Mouse (Mus musculus) neural tube, embryonic 15.5 days (tissue): ENCODE data around the gene Tnfsf9. TPM values are rescaled to one million over a fixed set of nuclear protein-coding genes. Genes with fewer than 3 reads are reported as not detected.

Source experiments
- ATAC-seq: fragments of 200-750 bp; cut with Nextera tagmentation; 2 replicates; pipeline ENCODE4 v1.8.0; 2017; ENCODE audit warnings: mild to moderate bottlenecking, moderate TSS enrichment, moderate library complexity; ENCODE audit not compliant: low FRiP score
- H3K27ac ChIP-seq: fragments of 300-500 bp; sonication (generic); replicated peaks from 2 replicates; pipeline ENCODE4 v1.5.1; 2015; ENCODE audit warnings: mild to moderate bottlenecking, inconsistent platforms
- H3K27me3 ChIP-seq: fragments of 300-500 bp; sonication (generic); replicated peaks from 2 replicates; pipeline ENCODE4 v1.6.1; 2015; ENCODE audit warnings: inconsistent platforms
- H3K36me3 ChIP-seq: fragments of 300-500 bp; sonication (generic); 2 replicates; pipeline ENCODE4 v1.6.1; 2015; ENCODE audit warnings: inconsistent platforms
- H3K4me1 ChIP-seq: fragments of 300-500 bp; sonication (generic); 2 replicates; pipeline ENCODE4 v1.6.1; 2015; ENCODE audit warnings: inconsistent platforms
- H3K4me2 ChIP-seq: fragments of 300-500 bp; sonication (generic); 2 replicates; pipeline ENCODE4 v1.6.1; 2015; ENCODE audit warnings: inconsistent platforms, mild to moderate bottlenecking, moderate library complexity
- H3K4me3 ChIP-seq: fragments of 300-500 bp; sonication (generic); replicated peaks from 2 replicates; pipeline ENCODE4 v1.5.1; 2015; ENCODE audit warnings: mild to moderate bottlenecking, inconsistent platforms
- H3K9ac ChIP-seq: fragments of 300-500 bp; sonication (generic); replicated peaks from 2 replicates; pipeline ENCODE4 v1.6.1; 2015; ENCODE audit warnings: mild to moderate bottlenecking, inconsistent platforms
- H3K9me3 ChIP-seq: fragments of 300-500 bp; sonication (generic); replicated peaks from 2 replicates; pipeline ENCODE4 v1.6.1; 2016; ENCODE audit warnings: inconsistent platforms
- WGBS: fragments of 180-500 bp; shearing (Covaris S2); methylation state at CpG from one replicate; pipeline ENCODE4 v1.1.7; 2015; ENCODE audit warnings: mixed read lengths; 5-methylcytosine and 5-hydroxymethylcytosine counted together
- polyA plus RNA-seq: library from polyadenylated mRNA; unstranded; fragments of >200 nt; fragmentation: Nextera tagmentation; extraction: Ambion mirVana; gene quantifications from 2 replicates; pipeline ENCODE4 v1.2.1, GENCODE M21; 2015

The Tnfsf9 gene
- polyA plus RNA-seq, 1 experiment from 2014 or later = 8.5 TPM

GRCm38 (mm10) chr17:57098321-57098720 is 6.8 kb upstream of the Tnfsf9 start:
- no peak for ATAC-seq
- no peak overlapping the region for H3K9ac ChIP-seq
- peaks cover 11% of the 10 kb centered on the region for H3K4me1 ChIP-seq
- no peak overlapping the region for H3K4me3 ChIP-seq
- 0 out of 2 replicates have a peak, but pooled peaks cover 4% of the 10 kb centered on the region for H3K27me3 ChIP-seq
- WGBS = 86% methylated on average over 5 of the region's 5 CpGs
- no peak overlapping the region for H3K27ac ChIP-seq
- no peak overlapping the region for H3K4me2 ChIP-seq
- H3K9me3 ChIP-seq = no peaks in the 10 kb centered on the region
- no peaks in the 10 kb centered on the region for H3K36me3 ChIP-seq

DNA sequence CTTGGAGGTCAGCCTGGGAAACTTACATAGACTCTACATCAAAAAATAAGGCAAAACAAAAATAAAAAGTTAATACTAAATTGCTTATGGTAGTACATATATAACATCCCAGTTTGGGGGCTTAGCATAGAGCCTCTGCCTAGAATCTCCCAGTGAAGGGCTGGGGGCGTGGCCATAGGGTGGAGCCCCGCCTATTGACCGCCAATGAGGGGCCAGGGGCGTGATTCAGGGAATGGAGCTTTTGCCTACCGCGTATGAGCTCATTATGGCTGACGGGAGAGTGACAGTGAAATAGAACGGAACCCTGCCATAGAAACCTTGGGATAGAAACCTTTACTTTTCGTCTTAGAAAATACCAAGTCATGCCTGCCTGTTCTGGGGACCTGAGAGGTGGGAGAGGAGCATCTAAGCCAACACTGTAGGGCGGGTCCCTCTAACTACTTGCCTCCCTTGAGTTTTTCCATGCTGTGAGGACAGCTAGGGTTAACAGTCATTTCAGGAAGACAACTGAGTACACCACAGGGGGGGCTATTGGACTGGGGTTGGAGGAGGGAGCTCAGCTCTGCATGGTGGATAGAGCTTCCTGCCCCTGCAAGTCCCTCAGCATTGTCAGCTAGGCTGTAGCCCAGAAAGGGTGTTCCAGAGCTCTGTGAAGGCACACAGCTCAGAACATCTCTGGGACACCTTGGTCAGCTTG is 5.3 kb upstream of the Tnfsf9 start:
- H3K4me2 ChIP-seq = no peak overlapping the region
- no peak for ATAC-seq
- WGBS = 8% methylated on average over 10 of the region's 10 CpGs

GRCm38 (mm10) chr17:57102276-57102675 is 2.8 kb upstream of the Tnfsf9 start:
- Histone ChIP-seq H3K27me3 (0 out of 2 replicates have a peak, but pooled peaks cover 2% of the 10 kb centered on the region), H3K36me3 (no peaks in the 10 kb centered on the region), H3K4me1 (peaks cover 22% of the 10 kb centered on the region), H3K4me2 (no peak overlapping the region), H3K27ac (no peak overlapping the region), H3K4me3 (no peak overlapping the region), H3K9ac (no peak overlapping the region), H3K9me3 (no peaks in the 10 kb centered on the region)
- WGBS = 91% methylated on average over 2 of the region's 2 CpGs
- no peak for ATAC-seq

More for the DNA sequence above, 5.3 kb upstream of the Tnfsf9 start:
- H3K36me3 ChIP-seq = no peaks in the 10 kb centered on the region
- no peak overlapping the region for H3K9ac ChIP-seq
- H3K4me1 ChIP-seq = peaks cover 18% of the 10 kb centered on the region
- no peak overlapping the region for H3K4me3 ChIP-seq
- no peak overlapping the region for H3K27ac ChIP-seq
- 0 out of 2 replicates have a peak, but pooled peaks cover 7% of the 10 kb centered on the region for H3K27me3 ChIP-seq
- H3K9me3 ChIP-seq = no peaks in the 10 kb centered on the region

GRCm38 (mm10) chr17:57104496-57104895 is 629 bp upstream of the Tnfsf9 start:
- no peak; the same call in 1 of the 2 replicates for ATAC-seq

GRCm38 (mm10) chr17:57106035-57106368 is 877 bp downstream of the Tnfsf9 start:
- WGBS = 5% methylated on average over 9 of the region's 9 CpGs
- no peak overlapping the region for H3K27ac ChIP-seq
- peak overlapping the region; percentile 61 for H3K4me3 ChIP-seq
- H3K9ac ChIP-seq = peak overlapping the region; percentile 62
- peak overlapping the region; percentile 89 for H3K4me2 ChIP-seq
- no peaks in the 10 kb centered on the region for H3K9me3 ChIP-seq
- peaks cover 23% of the 10 kb centered on the region for H3K4me1 ChIP-seq
- H3K27me3 ChIP-seq = 0 out of 2 replicates have a peak, but pooled peaks cover 2% of the 10 kb centered on the region
- ATAC-seq = no peak
- H3K36me3 ChIP-seq = no peaks in the 10 kb centered on the region

More at GRCm38 (mm10) chr17:57104496-57104895, 629 bp upstream of the Tnfsf9 start:
- 0 out of 2 replicates have a peak, but pooled peaks cover 2% of the 10 kb centered on the region for H3K27me3 ChIP-seq
- peak overlapping the region; percentile 89 for H3K4me2 ChIP-seq
- peaks cover 23% of the 10 kb centered on the region for H3K4me1 ChIP-seq
- H3K4me3 ChIP-seq = peak overlapping the region; percentile 61
- no peaks in the 10 kb centered on the region for H3K36me3 ChIP-seq
- H3K9me3 ChIP-seq = no peaks in the 10 kb centered on the region
- no peak overlapping the region for H3K27ac ChIP-seq
- H3K9ac ChIP-seq = peak overlapping the region; percentile 62
- WGBS = 45% methylated on average over 4 of the region's 4 CpGs

GRCm38 (mm10) chr17:57107064-57107463 is 1.9 kb downstream of the Tnfsf9 start:
- Histone ChIP-seq H3K4me1 (peaks cover 23% of the 10 kb centered on the region), H3K4me2 (peak overlapping the region; percentile 89), H3K27me3 (0 out of 2 replicates have a peak, but pooled peaks cover 2% of the 10 kb centered on the region), H3K9ac (no peak overlapping the region), H3K36me3 (no peaks in the 10 kb centered on the region), H3K27ac (no peak overlapping the region), H3K9me3 (no peaks in the 10 kb centered on the region), H3K4me3 (no peak overlapping the region)
- 92% methylated on average over 5 of the region's 5 CpGs for WGBS
- ATAC-seq = no peak

DNA sequence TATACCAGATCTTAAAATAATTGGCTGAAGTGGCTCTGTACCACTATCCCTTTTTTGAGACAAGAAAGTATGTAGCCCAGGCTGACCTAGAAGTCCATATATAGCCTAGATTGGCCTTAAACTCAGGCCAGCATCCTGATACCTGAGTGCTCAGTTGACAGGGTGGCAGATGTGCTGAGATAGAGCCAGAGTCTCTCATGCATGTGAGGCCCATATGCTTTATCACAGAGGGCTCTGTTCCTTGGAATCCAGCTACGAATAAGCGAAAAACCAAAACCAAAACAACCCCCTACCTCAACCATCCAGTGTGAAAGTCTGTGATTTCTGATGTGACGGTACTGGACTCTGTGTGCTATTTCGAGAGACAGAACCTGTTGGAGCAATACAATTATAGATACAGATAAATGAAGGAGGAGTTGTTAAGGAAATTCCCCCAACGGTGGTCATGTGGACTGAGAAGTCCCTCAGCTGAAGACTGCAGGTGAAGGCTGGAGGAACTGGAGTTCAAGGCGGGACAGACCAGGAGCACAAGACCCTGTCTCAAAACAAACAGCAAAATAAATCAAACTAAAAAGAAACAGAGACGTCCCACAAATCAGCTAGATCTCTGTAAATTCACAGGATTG is 3.0 kb downstream of the Tnfsf9 start:
- H3K36me3 ChIP-seq = no peaks in the 10 kb centered on the region
- H3K9ac ChIP-seq = no peak overlapping the region
- WGBS = 83% methylated on average over 7 of the region's 7 CpGs
- no peak overlapping the region for H3K4me3 ChIP-seq
- H3K4me1 ChIP-seq = peaks cover 23% of the 10 kb centered on the region
- no peak overlapping the region for H3K27ac ChIP-seq
- ATAC-seq = no peak
- 0 out of 2 replicates have a peak, but pooled peaks cover 2% of the 10 kb centered on the region for H3K27me3 ChIP-seq
- H3K9me3 ChIP-seq = no peaks in the 10 kb centered on the region
- H3K4me2 ChIP-seq = no peak overlapping the region

DNA sequence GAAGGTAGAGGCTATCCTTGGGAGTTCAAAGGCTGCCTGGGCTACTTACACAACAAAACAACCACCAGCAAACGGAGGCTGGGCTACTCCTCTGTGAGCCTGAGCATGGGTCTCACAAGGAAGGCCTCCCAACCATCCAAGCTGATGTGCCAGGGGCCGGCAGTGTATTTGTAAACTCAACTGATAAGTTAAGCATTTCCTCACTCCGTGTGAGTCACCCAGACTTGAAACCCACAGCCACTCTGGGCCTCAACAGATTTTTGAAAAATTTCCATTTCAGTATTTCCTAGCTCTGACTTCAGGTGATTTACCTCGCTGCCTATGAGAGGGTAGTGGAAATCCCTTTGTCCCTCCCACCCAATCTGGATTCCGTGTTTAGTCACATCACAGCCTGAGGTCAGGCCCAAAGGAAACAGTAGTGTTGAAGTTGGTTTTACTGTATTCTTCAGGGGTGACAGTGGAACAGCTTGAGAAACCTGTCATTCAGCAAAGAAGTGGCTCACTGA is 3.6 kb downstream of the Tnfsf9 start:
- Histone ChIP-seq H3K4me1 (peaks cover 23% of the 10 kb centered on the region), H3K9ac (no peak overlapping the region), H3K27ac (no peak overlapping the region), H3K4me2 (no peak overlapping the region), H3K4me3 (no peak overlapping the region), H3K9me3 (no peaks in the 10 kb centered on the region), H3K27me3 (0 out of 2 replicates have a peak, but pooled peaks cover 2% of the 10 kb centered on the region), H3K36me3 (no peaks in the 10 kb centered on the region)
- no peak for ATAC-seq
- 65% methylated on average over 5 of the region's 5 CpGs for WGBS

GRCm38 (mm10) chr17:57110005-57110404 is 4.9 kb downstream of the Tnfsf9 start:
- no peak overlapping the region for H3K27ac ChIP-seq
- H3K4me3 ChIP-seq = no peak overlapping the region
- H3K9ac ChIP-seq = no peak overlapping the region
- no peak overlapping the region for H3K4me2 ChIP-seq
- no peaks in the 10 kb centered on the region for H3K27me3 ChIP-seq
- H3K4me1 ChIP-seq = peaks cover 15% of the 10 kb centered on the region
- no peaks in the 10 kb centered on the region for H3K9me3 ChIP-seq
- WGBS = 82% methylated on average over 1 of the region's 1 CpGs
- ATAC-seq = no peak
- H3K36me3 ChIP-seq = no peaks in the 10 kb centered on the region

- Histone ChIP-seq H3K4me2 (no peak overlapping the region), H3K4me3 (no peak overlapping the region), H3K4me1 (no peaks in the 10 kb centered on the region), H3K27me3 (no peaks in the 10 kb centered on the region), H3K9ac (no peak overlapping the region), H3K9me3 (no peaks in the 10 kb centered on the region), H3K27ac (no peak overlapping the region), H3K36me3 (no peaks in the 10 kb centered on the region)
- 88% methylated on average over 10 of the region's 10 CpGs for WGBS
- ATAC-seq = no peak
Measured at GRCm38 (mm10) chr17:57112768-57113474, 7.8 kb downstream of the Tnfsf9 start.

GRCm38 (mm10) chr17:57116801-57117200 is 11.7 kb downstream of the Tnfsf9 start:
- Histone ChIP-seq H3K9me3 (no peaks in the 10 kb centered on the region), H3K36me3 (no peaks in the 10 kb centered on the region), H3K4me1 (no peaks in the 10 kb centered on the region), H3K27ac (no peak overlapping the region), H3K27me3 (no peaks in the 10 kb centered on the region), H3K4me3 (no peak overlapping the region), H3K9ac (no peak overlapping the region), H3K4me2 (no peak overlapping the region)
- 76% methylated on average over 2 of the region's 2 CpGs for WGBS
- ATAC-seq = no peak
